12 mouse cellular contexts compared by ENCODE assay signal in genomic region chr5:66080529-66081220, GRCm38 (mm10).
DNase-seq lines count a peak whose midpoint lies in the region; ATAC-seq lines count a peak whose summit lies in the region.
"Had no signal": no experiment of that assay in that cellular context is flagged by ENCODE, and none has a peak within 500 bp of the region (broad histone marks: within the 10 kb centered on the region; RNA-seq: fewer than 3 reads in every experiment).

No protein-coding gene starts in this region.

- peak overlapping the region; percentile 63 for H3K9ac ChIP-seq in intestine, embryonic 16.5 days (ENCODE audit: low read depth, low read length)
- H3K9ac ChIP-seq in liver, embryonic 12.5 days, result no peak overlapping the region
- H3K9ac ChIP-seq: heart, embryonic 13.5 days had no signal

- H3K27ac ChIP-seq in intestine, embryonic 16.5 days (ENCODE audit: low read length), result peak overlapping the region; percentile 96
- peak overlapping the region; percentile 57; the same call in 1 of the 2 replicates for H3K27ac ChIP-seq in liver, embryonic 12.5 days
- H3K27ac ChIP-seq: gastrocnemius, adult 2 months; heart, embryonic 13.5 days had no signal

- peaks cover 3% of the 10 kb centered on the region; the same call in 1 of the 2 replicates for H3K4me1 ChIP-seq in intestine, embryonic 16.5 days (ENCODE audit: control insufficient read depth, insufficient read depth, low read length)
- H3K4me1 ChIP-seq in liver, embryonic 12.5 days, result peaks cover 13% of the 10 kb centered on the region

- H3K27me3 ChIP-seq in intestine, embryonic 16.5 days (replicated peaks; ENCODE audit: control insufficient read depth, insufficient read depth, low read length), result no peaks in the 10 kb centered on the region
- H3K27me3 ChIP-seq in liver, embryonic 12.5 days (replicated peaks), result no peaks in the 10 kb centered on the region
- H3K27me3 ChIP-seq: heart, embryonic 13.5 days had no signal

- peak overlapping the region; percentile 52 for H3K4me3 ChIP-seq in intestine, embryonic 16.5 days (ENCODE audit: low read length)
- H3K4me3 ChIP-seq in liver, embryonic 12.5 days, result peak overlapping the region; percentile 30
- H3K4me3 ChIP-seq: gastrocnemius, adult 2 months; heart, embryonic 13.5 days; myocyte had no signal

- peak; percentile 62 for ATAC-seq in intestine, embryonic 16.5 days
- no peak for ATAC-seq in liver, embryonic 12.5 days
- ATAC-seq: hindbrain, embryonic 16.5 days had no signal

- DNase-seq in kidney, adult 9 months, result peak; percentile 96
- DNase-seq in lung, postnatal 36 days, result peak; percentile 69
- no peak for DNase-seq in cerebellum, adult 11-12 months
- DNase-seq in adrenal gland, postnatal 4 days (ENCODE audit: low spot score in 2 of 2), result no peak
- DNase-seq in thymus, postnatal 14 days, result no peak
- DNase-seq in frontal cortex, postnatal 10 days (ENCODE audit: low spot score in 2 of 2), result no peak
- DNase-seq: gastrocnemius, adult 2 months had no signal

- 57% methylated on average over 17 of the region's 17 CpGs for WGBS in intestine, embryonic 16.5 days
- WGBS in liver, embryonic 12.5 days (ENCODE audit: insufficient replicate concordance), result 71% methylated on average over 17 of the region's 17 CpGs

- H3K9me3 ChIP-seq in intestine, embryonic 16.5 days (ENCODE audit: control insufficient read depth, low read length), result no peaks in the 10 kb centered on the region
- no peaks in the 10 kb centered on the region for H3K9me3 ChIP-seq in liver, embryonic 12.5 days (replicated peaks)
- H3K9me3 ChIP-seq: heart, embryonic 13.5 days had no signal

- H3K4me2 ChIP-seq in intestine, embryonic 16.5 days (ENCODE audit: low read depth, low read length), result peak overlapping the region; percentile 50
- H3K4me2 ChIP-seq in liver, embryonic 12.5 days, result peak overlapping the region; percentile 30
- H3K4me2 ChIP-seq: heart, embryonic 13.5 days had no signal

- no peaks in the 10 kb centered on the region for H3K36me3 ChIP-seq in intestine, embryonic 16.5 days (ENCODE audit: control insufficient read depth, insufficient read depth, low read length)
- H3K36me3 ChIP-seq in liver, embryonic 12.5 days, result no peaks in the 10 kb centered on the region
- H3K36me3 ChIP-seq: heart, embryonic 13.5 days had no signal

Comparison
In these comparisons a context has a peak if more than half of its experiments do, and no peak if none do; other contexts are left out.
1. DNase-seq: peak in kidney, adult 9 months (single experiment) and lung, postnatal 36 days (single experiment); none in cerebellum, adult 11-12 months (single experiment), adrenal gland, postnatal 4 days (0 of 2), thymus, postnatal 14 days (single experiment) and frontal cortex, postnatal 10 days (0 of 2).